Mouse (Mus musculus) limb, embryonic 14.5 days (tissue): ENCODE results near the gene Jazf1. TPM values are rescaled to one million over a fixed set of nuclear protein-coding genes. Genes with fewer than 3 reads are reported as not detected.

Experiments
- ATAC-seq: fragments of 200-750 bp; cut with Nextera tagmentation; 2 replicates; pipeline ENCODE4 v1.8.0; 2017; ENCODE audit warnings: low read depth, moderate number of reproducible peaks, moderate TSS enrichment; ENCODE audit not compliant: low FRiP score
- DNase-seq: peaks from one replicate; pipeline ENCODE4 v3.0.0-alpha.2; 2015; ENCODE audit warnings: low spot score
- H3K27ac ChIP-seq: fragments of 300-500 bp; sonication (generic); replicated peaks from 2 replicates; pipeline ENCODE4 v1.5.1; 2014; ENCODE audit warnings: low read depth, mild to moderate bottlenecking, low read length, moderate library complexity, mixed read lengths
- H3K27me3 ChIP-seq: fragments of 300-500 bp; sonication (generic); 2 replicates; pipeline ENCODE4 v1.6.1; 2014; ENCODE audit warnings: low read length, mixed read lengths; ENCODE audit not compliant: control insufficient read depth, insufficient read depth
- H3K36me3 ChIP-seq: fragments of 300-500 bp; sonication (generic); 2 replicates; pipeline ENCODE4 v1.6.1; 2014; ENCODE audit warnings: mild to moderate bottlenecking, low read length, moderate library complexity, mixed read lengths; ENCODE audit not compliant: control insufficient read depth, insufficient read depth
- H3K4me1 ChIP-seq: fragments of 300-500 bp; sonication (generic); 2 replicates; pipeline ENCODE4 v1.6.1; 2014; ENCODE audit warnings: antibody characterized with exemption, low read length, mixed read lengths; ENCODE audit not compliant: control insufficient read depth, insufficient read depth
- H3K4me2 ChIP-seq: fragments of 300-500 bp; sonication (generic); replicated peaks from 2 replicates; pipeline ENCODE4 v1.6.1; 2014; ENCODE audit warnings: low read depth, mild to moderate bottlenecking, low read length, moderate library complexity; ENCODE audit not compliant: severe bottlenecking
- H3K4me3 ChIP-seq: fragments of 300-500 bp; sonication (generic); replicated peaks from 2 replicates; pipeline ENCODE4 v1.5.1; 2014; ENCODE audit warnings: low read length
- H3K9ac ChIP-seq: fragments of 300-500 bp; sonication (generic); 2 replicates; pipeline ENCODE4 v1.6.1; 2014; ENCODE audit warnings: mild to moderate bottlenecking, low read depth, low read length, moderate library complexity; ENCODE audit not compliant: severe bottlenecking
- H3K9me3 ChIP-seq: fragments of 300-500 bp; sonication (generic); 2 replicates; pipeline ENCODE4 v1.6.1; 2016; ENCODE audit warnings: low read length; ENCODE audit not compliant: control insufficient read depth
- POLR2A ChIP-seq: fragments of 200-500 bp; IDR thresholded peaks from 2 replicates; pipeline ENCODE4 v1.8.0; 2012; ENCODE audit warnings: inconsistent platforms, mild to moderate bottlenecking, moderate library complexity, borderline replicate concordance; ENCODE audit not compliant: insufficient read depth, insufficient read length; ENCODE audit errors: extremely low read depth
- WGBS: fragments of 180-500 bp; shearing (Covaris S2); extraction: QIAGEN DNeasy Blood & Tissue Kit; methylation state at CpG from one replicate; pipeline ENCODE4 v1.1.7; 2014; 5-methylcytosine and 5-hydroxymethylcytosine counted together
- polyA plus RNA-seq, 2 experiments: library from polyadenylated mRNA; depleted of rRNA in 1 of 2; stranded (reverse) in 1 of 2; unstranded in 1 of 2; fragments of >200 nt; fragmentation: Nextera tagmentation in 1 of 2; extraction: Ambion mirVana in 1 of 2; gene quantifications; 2 replicates each; pipeline versions ENCODE4 v1.2.1 to v1.2.3; 2012 to 2014

Jazf1 gene
- polyA plus RNA-seq, 2 experiments = 13.2 to 22.0 TPM

DNA sequence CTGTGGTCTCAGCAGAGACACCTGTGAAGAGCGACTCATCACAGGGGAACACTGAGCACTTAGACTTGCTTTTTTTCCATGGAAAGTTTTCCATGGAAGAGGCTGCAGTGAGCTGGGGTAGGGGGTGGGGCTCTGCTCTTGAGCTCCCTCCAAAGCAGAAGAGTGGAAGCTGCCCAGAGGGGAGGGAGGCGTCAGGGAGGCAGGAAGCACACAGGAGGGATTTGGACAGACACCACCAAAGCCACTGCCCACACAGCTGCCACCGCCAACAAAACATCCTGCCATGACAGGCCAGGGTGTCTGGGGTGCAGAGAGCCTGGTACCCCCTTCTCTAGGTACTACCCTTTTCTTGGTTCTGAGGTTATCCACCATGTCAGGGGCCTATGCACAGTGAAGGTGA lies 293.1 kb downstream of the Jazf1 start:
- H3K4me3 ChIP-seq = no peak overlapping the region
- 86% methylated on average over 3 of the region's 3 CpGs for WGBS
- DNase-seq (no peak), ATAC-seq (no peak)
- peaks cover 1% of the 10 kb centered on the region for H3K36me3 ChIP-seq
- H3K27ac ChIP-seq = no peak overlapping the region
- H3K9ac ChIP-seq = no peak overlapping the region
- H3K4me1 ChIP-seq = peaks cover 10% of the 10 kb centered on the region
- no peaks in the 10 kb centered on the region for H3K9me3 ChIP-seq
- TF ChIP-seq POLR2A = no peak
- no peak overlapping the region for H3K4me2 ChIP-seq
- H3K27me3 ChIP-seq = no peaks in the 10 kb centered on the region

DNA sequence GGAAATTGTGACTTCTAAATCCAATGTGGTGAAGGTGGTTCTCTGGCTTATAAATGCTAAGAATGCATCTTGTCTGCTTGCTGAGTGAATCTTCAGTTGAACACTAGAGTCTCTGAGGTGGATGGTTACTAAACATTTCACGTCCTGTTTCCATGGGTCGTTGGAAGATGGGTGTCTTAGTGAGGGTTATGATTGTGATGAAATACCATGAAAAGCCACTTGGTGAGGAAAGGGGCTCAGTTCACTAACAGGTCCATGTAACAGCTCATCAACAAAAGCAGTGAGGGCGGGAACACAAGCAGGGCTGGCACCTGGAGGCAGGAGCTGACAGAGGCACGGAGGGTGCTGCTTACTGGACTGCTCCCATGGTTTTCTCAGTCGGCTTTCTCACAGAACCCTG lies 295.3 kb downstream of the Jazf1 start:
- Histone ChIP-seq H3K9ac (no peak overlapping the region), H3K27ac (no peak overlapping the region), H3K36me3 (peaks cover 19% of the 10 kb centered on the region), H3K27me3 (no peaks in the 10 kb centered on the region), H3K4me1 (peaks cover 3% of the 10 kb centered on the region), H3K4me3 (no peak overlapping the region), H3K9me3 (no peaks in the 10 kb centered on the region), H3K4me2 (no peak overlapping the region)
- no peak for TF ChIP-seq POLR2A
- DNase-seq (no peak), ATAC-seq (no peak)
- WGBS = 81% methylated on average over 5 of the region's 5 CpGs

DNA sequence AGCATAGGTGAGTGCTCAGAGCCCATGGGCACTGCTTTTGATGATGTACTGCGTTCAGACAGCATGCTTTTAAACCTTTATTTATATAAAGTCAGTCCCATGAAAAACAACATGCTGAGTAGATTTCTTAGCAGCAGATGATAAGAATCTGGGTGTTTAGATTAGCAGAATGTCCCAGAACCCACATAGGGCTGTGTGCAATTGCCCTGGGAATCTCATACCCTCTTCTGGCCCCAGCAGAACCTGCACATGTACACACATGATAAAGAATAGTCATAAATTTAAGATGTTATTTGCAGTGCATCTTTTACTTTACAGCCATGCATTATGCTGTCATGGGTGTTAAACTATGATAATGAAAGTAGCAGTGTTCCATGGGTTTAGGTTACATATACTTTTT lies 297.6 kb downstream of the Jazf1 start:
- Histone ChIP-seq H3K27ac (no peak overlapping the region), H3K36me3 (peaks cover 39% of the 10 kb centered on the region), H3K9me3 (no peaks in the 10 kb centered on the region), H3K4me2 (no peak overlapping the region), H3K9ac (no peak overlapping the region), H3K4me1 (no peaks in the 10 kb centered on the region), H3K4me3 (no peak overlapping the region), H3K27me3 (no peaks in the 10 kb centered on the region)
- ATAC-seq = no peak
- WGBS = 73% methylated on average over 1 of the region's 1 CpGs
- no peak for TF ChIP-seq POLR2A
- DNase-seq = no peak

GRCm38 (mm10) chr6:52765206-52765605 lies 303.2 kb downstream of the Jazf1 start:
- Histone ChIP-seq H3K4me3 (no peak overlapping the region), H3K27me3 (no peaks in the 10 kb centered on the region), H3K4me1 (no peaks in the 10 kb centered on the region), H3K9ac (no peak overlapping the region), H3K27ac (no peak overlapping the region), H3K36me3 (peaks cover 67% of the 10 kb centered on the region), H3K9me3 (no peaks in the 10 kb centered on the region), H3K4me2 (no peak overlapping the region)
- ATAC-seq = no peak
- 47% methylated on average over 7 of the region's 7 CpGs for WGBS
- TF ChIP-seq POLR2A = no peak
- DNase-seq = no peak

- WGBS = 91% methylated on average over 5 of the region's 5 CpGs
- Histone ChIP-seq H3K4me1 (no peaks in the 10 kb centered on the region), H3K4me3 (no peak overlapping the region), H3K4me2 (no peak overlapping the region), H3K27ac (no peak overlapping the region), H3K27me3 (no peaks in the 10 kb centered on the region), H3K9me3 (no peaks in the 10 kb centered on the region), H3K36me3 (peaks cover 51% of the 10 kb centered on the region), H3K9ac (no peak overlapping the region)
- DNase-seq (no peak), ATAC-seq (no peak)
- no peak for TF ChIP-seq POLR2A
Observed at GRCm38 (mm10) chr6:52752832-52753231, 315.6 kb downstream of the Jazf1 start.

GRCm38 (mm10) chr6:52734630-52735029 lies 333.8 kb downstream of the Jazf1 start:
- H3K4me2 ChIP-seq = no peak overlapping the region
- no peak overlapping the region for H3K9ac ChIP-seq
- no peak for TF ChIP-seq POLR2A
- H3K4me1 ChIP-seq = no peaks in the 10 kb centered on the region
- no peaks in the 10 kb centered on the region for H3K27me3 ChIP-seq
- DNase-seq = no peak
- H3K9me3 ChIP-seq = no peaks in the 10 kb centered on the region
- ATAC-seq = no peak
- no peak overlapping the region for H3K27ac ChIP-seq
- H3K36me3 ChIP-seq = peaks cover 34% of the 10 kb centered on the region
- 96% methylated on average over 2 of the region's 2 CpGs for WGBS
- no peak overlapping the region for H3K4me3 ChIP-seq
